Mouse (Mus musculus) testis, adult 2 months (tissue): ENCODE results near the gene Ctnna2. TPM values are rescaled to one million over a fixed set of nuclear protein-coding genes. Genes with fewer than 3 reads are reported as not detected.
A peak's percentile ranks its signal among the peaks of the same experiment; 100 is the strongest.

Source experiments
- H3K27ac ChIP-seq: fragments of 200-500 bp; 2 replicates; pipeline ENCODE4 v1.5.1; 2012; ENCODE audit warnings: low read depth, low read length; ENCODE audit not compliant: control insufficient read depth, insufficient read depth
- H3K27me3 ChIP-seq: fragments of 200-500 bp; 2 replicates; pipeline ENCODE4 v1.6.1; 2012; ENCODE audit warnings: mild to moderate bottlenecking, low read length, moderate library complexity; ENCODE audit not compliant: control insufficient read depth, insufficient read depth
- H3K36me3 ChIP-seq: fragments of 200-500 bp; 2 replicates; pipeline ENCODE4 v1.6.1; 2012; ENCODE audit warnings: mild to moderate bottlenecking, low read length; ENCODE audit not compliant: control insufficient read depth, insufficient read depth
- H3K4me1 ChIP-seq: fragments of 200-500 bp; 2 replicates; pipeline ENCODE4 v1.6.1; 2012; ENCODE audit warnings: low read length; ENCODE audit not compliant: control insufficient read depth, insufficient read depth
- H3K4me3 ChIP-seq: fragments of 200-500 bp; 2 replicates; pipeline ENCODE4 v1.5.1; 2012; ENCODE audit warnings: low read depth, mild to moderate bottlenecking, low read length, moderate library complexity, mixed read lengths; ENCODE audit not compliant: control insufficient read depth
- CTCF ChIP-seq: fragments of 200-500 bp; IDR thresholded peaks from 2 replicates; pipeline ENCODE4 v1.5.1; 2012; ENCODE audit warnings: low read depth, mild to moderate bottlenecking, inconsistent platforms, low read length, moderate library complexity; ENCODE audit not compliant: control insufficient read depth, insufficient read depth, insufficient replicate concordance
- POLR2A ChIP-seq: fragments of 200-500 bp; IDR thresholded peaks from 2 replicates; pipeline ENCODE4 v1.6.1; 2012; ENCODE audit warnings: low read depth, mild to moderate bottlenecking, inconsistent platforms, low read length, moderate library complexity; ENCODE audit not compliant: control insufficient read depth
- polyA plus RNA-seq: library from polyadenylated mRNA; depleted of rRNA; stranded (reverse); fragments of >200 nt; gene quantifications from 2 replicates; pipeline ENCODE4 v1.2.3, GENCODE M21; 2012

The Ctnna2 gene
- polyA plus RNA-seq, 1 experiment, result 7.2 TPM

GRCm38 (mm10) chr6:77650127-77650526 is 329.4 kb downstream of the Ctnna2 start:
- TF ChIP-seq CTCF (peak; percentile 35; the same call in 1 of the 2 replicates), POLR2A (no peak)
- Histone ChIP-seq H3K4me3 (no peak overlapping the region), H3K27ac (no peak overlapping the region), H3K4me1 (no peaks in the 10 kb centered on the region), H3K36me3 (no peaks in the 10 kb centered on the region), H3K27me3 (no peaks in the 10 kb centered on the region)

GRCm38 (mm10) chr6:77644591-77644990 is 334.9 kb downstream of the Ctnna2 start:
- Histone ChIP-seq H3K27ac (no peak overlapping the region), H3K27me3 (no peaks in the 10 kb centered on the region), H3K36me3 (no peaks in the 10 kb centered on the region), H3K4me1 (no peaks in the 10 kb centered on the region), H3K4me3 (no peak overlapping the region)
- TF ChIP-seq POLR2A (no peak), CTCF (no peak)

GRCm38 (mm10) chr6:77638784-77639183 is 340.7 kb downstream of the Ctnna2 start:
- Histone ChIP-seq H3K27ac (no peak overlapping the region), H3K36me3 (no peaks in the 10 kb centered on the region), H3K4me3 (no peak overlapping the region), H3K27me3 (no peaks in the 10 kb centered on the region), H3K4me1 (no peaks in the 10 kb centered on the region)
- TF ChIP-seq CTCF, result no peak
- no peak for TF ChIP-seq POLR2A

GRCm38 (mm10) chr6:77633997-77634396 is 345.5 kb downstream of the Ctnna2 start:
- H3K36me3 ChIP-seq, result no peaks in the 10 kb centered on the region
- no peak overlapping the region for H3K27ac ChIP-seq
- no peaks in the 10 kb centered on the region for H3K4me1 ChIP-seq
- TF ChIP-seq CTCF (peak; percentile 46; the same call in 1 of the 2 replicates), POLR2A (no peak)
- H3K27me3 ChIP-seq, result no peaks in the 10 kb centered on the region
- H3K4me3 ChIP-seq, result no peak overlapping the region

- Histone ChIP-seq H3K36me3 (no peaks in the 10 kb centered on the region), H3K4me1 (no peaks in the 10 kb centered on the region), H3K27me3 (no peaks in the 10 kb centered on the region), H3K27ac (no peak overlapping the region), H3K4me3 (no peak overlapping the region)
- TF ChIP-seq POLR2A (no peak), CTCF (no peak)
Observed at GRCm38 (mm10) chr6:77628573-77629192, 350.8 kb downstream of the Ctnna2 start.

- no peaks in the 10 kb centered on the region for H3K4me1 ChIP-seq
- H3K27me3 ChIP-seq, result no peaks in the 10 kb centered on the region
- TF ChIP-seq POLR2A (no peak), CTCF (no peak)
- H3K4me3 ChIP-seq, result no peak overlapping the region; the same call in 1 of the 2 replicates
- H3K36me3 ChIP-seq, result no peaks in the 10 kb centered on the region
- no peak overlapping the region for H3K27ac ChIP-seq
Observed at GRCm38 (mm10) chr6:77604642-77605392, 374.7 kb downstream of the Ctnna2 start.

- Histone ChIP-seq H3K27ac (no peak overlapping the region), H3K4me1 (no peaks in the 10 kb centered on the region), H3K4me3 (no peak overlapping the region), H3K36me3 (no peaks in the 10 kb centered on the region), H3K27me3 (no peaks in the 10 kb centered on the region)
- TF ChIP-seq POLR2A (no peak), CTCF (no peak)
Observed at GRCm38 (mm10) chr6:77603914-77604313, 375.6 kb downstream of the Ctnna2 start.
